Mouse (Mus musculus) heart, embryonic 13.5 days (tissue): ENCODE measurements around the gene 4930556J24Rik. TPM values are rescaled to one million over a fixed set of nuclear protein-coding genes. Genes with fewer than 3 reads are reported as not detected.

Source experiments
- ATAC-seq: fragments of 200-750 bp; cut with Nextera tagmentation; 2 replicates; pipeline ENCODE4 v1.8.0; 2017; ENCODE audit warnings: moderate TSS enrichment; ENCODE audit not compliant: insufficient number of reproducible peaks, low FRiP score, low TSS enrichment; ENCODE audit errors: extremely low read depth
- H3K27ac ChIP-seq: fragments of 300-500 bp; sonication (generic); replicated peaks from 2 replicates; pipeline ENCODE4 v1.5.1; 2015; ENCODE audit warnings: moderate library complexity, mild to moderate bottlenecking, inconsistent platforms
- H3K27me3 ChIP-seq: fragments of 300-500 bp; sonication (generic); replicated peaks from 2 replicates; pipeline ENCODE4 v1.6.1; 2015; ENCODE audit warnings: mild to moderate bottlenecking, inconsistent platforms
- H3K36me3 ChIP-seq: fragments of 300-500 bp; sonication (generic); 2 replicates; pipeline ENCODE4 v1.6.1; 2015; ENCODE audit warnings: mild to moderate bottlenecking, inconsistent platforms
- H3K4me1 ChIP-seq: fragments of 300-500 bp; sonication (generic); 2 replicates; pipeline ENCODE4 v1.6.1; 2015; ENCODE audit warnings: inconsistent platforms
- H3K4me2 ChIP-seq: fragments of 300-500 bp; sonication (generic); 2 replicates; pipeline ENCODE4 v1.6.1; 2015; ENCODE audit warnings: inconsistent platforms, mild to moderate bottlenecking, moderate library complexity
- H3K4me3 ChIP-seq: fragments of 300-500 bp; sonication (generic); 2 replicates; pipeline ENCODE4 v1.5.1; 2015; ENCODE audit warnings: moderate library complexity, mild to moderate bottlenecking, inconsistent platforms
- H3K9ac ChIP-seq: fragments of 300-500 bp; sonication (generic); 2 replicates; pipeline ENCODE4 v1.6.1; 2015; ENCODE audit warnings: inconsistent platforms, mild to moderate bottlenecking, moderate library complexity
- H3K9me3 ChIP-seq: fragments of 300-500 bp; sonication (generic); 2 replicates; pipeline ENCODE4 v1.6.1; 2016; ENCODE audit warnings: inconsistent platforms
- whole genome bisulfite sequencing: fragments of 180-500 bp; shearing (Covaris S2); methylation state at CpG from one replicate; pipeline ENCODE4 v1.1.7; 2015; ENCODE audit warnings: mixed read lengths; 5-methylcytosine and 5-hydroxymethylcytosine counted together
- polyA plus RNA-seq: library from polyadenylated mRNA; unstranded; fragments of >200 nt; fragmentation: Nextera tagmentation; extraction: Ambion mirVana; gene quantifications from 2 replicates; pipeline ENCODE4 v1.2.1, GENCODE M21; 2015

The 4930556J24Rik gene
- polyA plus RNA-seq, 1 experiment from 2014 or later, result not detected

DNA sequence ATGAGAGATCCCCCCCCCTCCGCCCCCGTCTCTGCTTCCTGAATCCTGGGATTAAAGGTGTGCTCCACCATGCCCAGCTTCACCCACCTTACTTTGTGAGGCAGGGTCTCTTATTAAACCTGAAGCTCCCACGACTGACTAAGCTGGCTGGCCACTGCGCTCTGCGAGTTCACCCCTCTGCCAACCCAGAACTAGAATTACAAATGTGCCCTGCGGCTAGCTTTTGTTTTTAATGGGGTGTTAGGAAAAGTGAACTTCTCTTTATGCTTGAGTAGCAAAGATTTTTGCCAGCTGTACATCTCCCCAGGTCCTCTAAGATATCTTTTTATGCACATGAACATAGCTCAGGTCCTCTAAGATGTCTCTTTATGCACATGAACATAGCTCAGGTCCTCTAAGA is 17.3 kb upstream of the 4930556J24Rik start:
- H3K27me3 ChIP-seq, result peaks cover 42% of the 10 kb centered on the region
- H3K9me3 ChIP-seq, result no peaks in the 10 kb centered on the region
- H3K4me2 ChIP-seq, result no peak overlapping the region
- H3K36me3 ChIP-seq, result no peaks in the 10 kb centered on the region
- H3K4me1 ChIP-seq, result peaks cover 13% of the 10 kb centered on the region
- ATAC-seq, result no peak
- no peak overlapping the region for H3K4me3 ChIP-seq
- no peak overlapping the region for H3K27ac ChIP-seq
- 76% methylated on average over 6 of the region's 6 CpGs for WGBS
- no peak overlapping the region for H3K9ac ChIP-seq

DNA sequence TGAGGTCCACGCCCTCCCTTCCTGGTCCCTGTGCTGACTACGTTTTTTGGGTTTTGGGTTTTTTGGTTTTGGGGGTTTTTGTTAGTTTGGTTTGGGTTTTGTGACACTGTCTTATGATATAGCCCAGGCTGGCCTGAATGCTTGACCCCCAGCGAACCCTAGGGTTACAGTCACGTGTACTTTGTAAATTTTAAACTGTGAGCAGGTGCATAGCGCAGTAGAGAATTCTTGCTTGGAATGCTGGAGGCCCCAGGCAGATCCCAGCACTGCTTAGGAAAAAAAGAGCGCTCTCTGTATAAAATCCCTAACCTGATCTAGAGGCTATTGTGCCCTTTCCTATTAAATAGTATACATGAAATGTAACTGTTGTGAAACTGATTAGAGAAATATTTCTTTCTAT is 16.6 kb upstream of the 4930556J24Rik start:
- WGBS, result 72% methylated on average over 6 of the region's 6 CpGs
- no peak for ATAC-seq

DNA sequence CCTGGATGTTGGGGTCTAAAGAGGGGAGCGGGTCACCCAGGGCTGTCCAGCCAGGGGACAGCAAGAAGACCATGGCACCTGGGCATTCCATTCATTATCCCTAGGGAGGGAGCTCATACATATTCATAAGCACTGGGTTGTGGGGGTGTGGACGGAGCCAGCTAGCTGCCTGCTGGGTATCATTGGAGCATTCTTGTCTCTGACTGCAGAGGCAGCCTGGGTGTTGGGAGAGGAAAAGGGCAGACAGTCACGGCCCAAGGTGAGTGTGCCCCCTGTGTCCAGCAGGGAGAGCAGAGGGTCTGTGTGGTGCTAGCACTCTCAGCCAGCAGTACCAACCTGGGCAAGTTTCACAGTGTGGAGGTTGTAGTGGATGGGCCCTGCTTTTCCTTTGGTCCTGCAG is 13.2 kb upstream of the 4930556J24Rik start:
- H3K27ac ChIP-seq, result no peak overlapping the region
- no peaks in the 10 kb centered on the region for H3K36me3 ChIP-seq
- H3K4me1 ChIP-seq, result no peaks in the 10 kb centered on the region
- ATAC-seq, result no peak
- H3K27me3 ChIP-seq, result peaks cover 15% of the 10 kb centered on the region
- no peaks in the 10 kb centered on the region for H3K9me3 ChIP-seq
- H3K4me2 ChIP-seq, result no peak overlapping the region
- H3K9ac ChIP-seq, result no peak overlapping the region
- WGBS, result 47% methylated on average over 3 of the region's 3 CpGs
- H3K4me3 ChIP-seq, result no peak overlapping the region

More for the DNA sequence above, 16.6 kb upstream of the 4930556J24Rik start:
- Histone ChIP-seq H3K27me3 (peaks cover 35% of the 10 kb centered on the region), H3K9me3 (no peaks in the 10 kb centered on the region), H3K4me3 (no peak overlapping the region), H3K4me2 (no peak overlapping the region), H3K27ac (no peak overlapping the region), H3K4me1 (peaks cover 5% of the 10 kb centered on the region), H3K9ac (no peak overlapping the region), H3K36me3 (no peaks in the 10 kb centered on the region)

DNA sequence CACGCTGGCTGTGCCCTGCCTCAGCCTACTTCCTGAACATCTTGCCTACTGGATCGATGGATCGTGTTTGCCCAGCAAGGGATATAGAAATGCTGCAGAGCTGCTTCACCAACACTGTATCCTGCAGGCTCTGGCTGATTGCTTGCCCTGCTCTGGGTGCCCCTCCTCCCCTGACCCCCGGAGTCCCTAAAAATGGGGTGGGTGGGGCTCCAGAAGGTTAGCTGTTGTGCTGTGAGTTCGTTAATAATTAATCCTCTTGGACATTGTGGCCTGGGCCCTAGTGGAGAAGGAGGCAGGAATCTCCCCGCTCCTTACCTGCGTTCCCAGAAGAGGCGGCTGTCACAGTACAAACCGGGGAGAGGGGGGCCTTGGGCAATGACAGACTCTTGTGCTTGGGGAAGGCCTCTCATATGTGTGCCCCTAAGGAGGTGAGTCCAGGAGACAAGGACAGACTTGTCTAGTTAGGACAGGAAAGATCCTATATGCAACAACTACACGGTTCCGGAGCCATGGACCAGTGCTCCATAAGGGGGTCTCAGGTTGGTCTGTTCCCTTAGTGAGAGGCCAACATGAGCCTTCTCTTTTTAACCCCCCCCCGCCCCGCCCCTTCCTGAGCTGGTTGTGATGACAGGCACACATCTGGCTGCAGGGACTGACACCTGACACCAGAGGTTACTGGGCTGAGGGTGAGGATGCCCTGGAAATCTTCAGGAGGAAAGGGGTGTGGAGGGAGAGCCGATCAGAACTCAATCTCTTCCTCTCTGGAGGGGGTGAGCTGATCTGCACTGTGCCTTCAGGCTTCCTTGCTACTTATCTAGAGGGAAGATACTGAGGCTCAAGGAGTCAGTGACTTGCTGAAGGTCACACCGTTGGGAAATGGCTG is 7.5 kb upstream of the 4930556J24Rik start:
- H3K36me3 ChIP-seq, result peaks cover 23% of the 10 kb centered on the region
- peaks cover 27% of the 10 kb centered on the region for H3K4me1 ChIP-seq
- H3K9me3 ChIP-seq, result no peaks in the 10 kb centered on the region
- peak overlapping the region; percentile 81 for H3K4me2 ChIP-seq
- H3K9ac ChIP-seq, result peak overlapping the region; percentile 75
- WGBS, result 7% methylated on average over 15 of the region's 15 CpGs
- peak overlapping the region; percentile 54 for H3K4me3 ChIP-seq
- H3K27me3 ChIP-seq, result peaks cover 25% of the 10 kb centered on the region
- ATAC-seq, result no peak; the same call in 1 of the 2 replicates
- no peak overlapping the region for H3K27ac ChIP-seq

DNA sequence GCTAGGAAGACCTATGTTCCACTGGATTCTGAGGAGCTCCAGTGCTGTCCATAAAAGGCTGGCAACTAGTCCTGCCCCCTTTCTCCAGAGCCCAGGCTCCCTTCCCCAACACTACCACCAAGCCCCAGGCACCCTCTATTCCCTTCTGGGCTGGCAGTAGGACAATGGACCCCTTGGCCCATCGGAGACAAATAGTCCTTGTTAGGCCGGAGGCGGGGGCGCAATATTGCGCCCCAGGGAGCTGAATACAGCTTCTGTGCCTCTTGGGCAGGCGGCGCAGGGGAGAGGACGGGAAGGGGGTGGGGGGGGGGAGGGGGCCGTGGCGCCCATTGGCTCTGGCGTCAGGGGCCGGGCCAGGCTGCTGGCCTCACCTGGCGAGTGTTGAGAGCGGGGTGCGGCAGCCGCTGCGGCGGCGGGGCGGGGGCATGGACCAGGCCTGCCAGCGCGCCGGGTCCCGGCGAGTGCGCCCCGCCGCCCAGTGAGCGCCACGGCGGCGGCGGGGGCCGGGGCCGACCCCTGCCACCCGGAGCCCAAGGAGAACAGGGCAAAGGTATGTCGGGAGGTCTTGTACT is 6.8 kb upstream of the 4930556J24Rik start, which contains the start of gene Gal3st1:
Gene Gal3st1, plus strand, starts transcription at position 346 of the 572 bp plus-strand sequence.
- peaks cover 25% of the 10 kb centered on the region for H3K27me3 ChIP-seq
- H3K36me3 ChIP-seq, result peaks cover 30% of the 10 kb centered on the region
- peak within 1 kb of the TSS; percentile 75 for H3K9ac ChIP-seq
- no peak for ATAC-seq
- H3K4me2 ChIP-seq, result peak within 1 kb of the TSS; percentile 81
- H3K4me1 ChIP-seq, result peaks cover 27% of the 10 kb centered on the region
- H3K27ac ChIP-seq, result no peak within 1 kb of the TSS
- peak within 1 kb of the TSS; percentile 54 for H3K4me3 ChIP-seq
- WGBS, result 2% methylated on average over 27 of the region's 37 CpGs
- H3K9me3 ChIP-seq, result no peaks in the 10 kb centered on the region

DNA sequence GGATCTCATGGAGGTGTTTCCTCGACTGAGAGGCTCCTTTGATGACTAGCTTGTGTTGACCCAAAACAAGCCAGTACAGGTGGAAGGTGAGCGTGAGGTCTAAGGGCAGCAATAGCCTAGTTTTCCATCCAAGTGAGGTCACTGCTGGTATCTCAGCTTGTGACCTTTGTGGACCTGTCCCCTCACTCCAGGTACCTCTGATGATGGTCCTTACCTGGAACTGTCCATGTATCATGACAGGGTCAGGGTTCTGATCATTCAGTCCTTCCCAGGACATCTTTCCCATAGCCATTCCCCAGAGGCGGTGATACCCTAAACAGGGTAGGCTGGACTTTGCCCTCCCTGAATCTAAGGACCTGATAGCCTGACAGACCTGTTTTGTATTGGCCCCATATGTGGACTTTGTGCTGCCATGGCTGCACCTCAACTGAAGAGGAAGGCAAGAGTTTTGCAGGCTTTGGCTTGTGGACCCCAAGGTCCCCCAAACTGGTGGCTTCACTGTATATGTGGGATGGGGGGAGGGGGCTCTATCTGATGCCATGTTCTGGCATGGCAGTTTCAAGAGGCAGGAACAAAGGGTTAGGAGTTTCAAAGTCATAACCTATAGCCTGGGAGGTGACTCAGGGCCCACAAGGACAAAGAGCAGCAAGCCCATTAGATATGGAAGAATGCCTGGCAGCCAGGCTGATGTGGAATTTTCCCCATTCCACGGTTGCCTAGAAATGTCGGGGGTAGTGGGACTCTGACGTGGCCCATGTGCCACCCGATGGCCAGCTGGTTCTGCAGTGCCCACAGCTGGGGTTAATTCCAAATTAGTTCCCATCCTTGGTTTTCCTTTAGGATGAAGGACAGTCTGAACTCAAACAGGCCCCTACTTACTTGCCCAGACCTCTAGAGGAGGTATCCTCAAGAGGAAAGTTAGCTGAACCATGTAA is 6.0 kb upstream of the 4930556J24Rik start:
- Histone ChIP-seq H3K4me3 (no peak overlapping the region), H3K27ac (no peak overlapping the region), H3K4me2 (peak overlapping the region; percentile 81), H3K9me3 (no peaks in the 10 kb centered on the region), H3K9ac (no peak overlapping the region), H3K36me3 (peaks cover 39% of the 10 kb centered on the region), H3K4me1 (peaks cover 27% of the 10 kb centered on the region), H3K27me3 (peaks cover 25% of the 10 kb centered on the region)
- WGBS, result 67% methylated on average over 7 of the region's 7 CpGs
- no peak for ATAC-seq

DNA sequence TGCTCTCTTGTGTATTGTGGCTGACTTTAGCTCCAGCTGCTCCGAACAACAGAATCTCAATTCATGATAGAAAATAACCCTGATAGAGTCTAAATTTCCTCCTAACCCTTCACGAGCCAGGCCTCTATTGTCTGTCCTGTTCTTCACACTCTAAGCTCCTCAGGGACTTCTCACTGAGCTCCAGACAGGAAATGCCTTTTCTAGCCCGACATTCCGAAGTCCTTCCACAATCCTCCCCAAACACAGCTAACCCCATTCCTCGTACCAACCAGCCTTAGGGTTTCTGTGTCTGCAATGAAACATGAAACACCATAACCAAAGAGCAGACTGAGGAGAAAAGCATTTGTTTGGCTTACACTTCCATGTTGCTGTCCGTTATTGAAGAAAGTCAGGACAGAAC is 5.0 kb upstream of the 4930556J24Rik start:
- peak overlapping the region; percentile 32; the same call in 1 of the 2 replicates for H3K27ac ChIP-seq
- no peak for ATAC-seq

DNA sequence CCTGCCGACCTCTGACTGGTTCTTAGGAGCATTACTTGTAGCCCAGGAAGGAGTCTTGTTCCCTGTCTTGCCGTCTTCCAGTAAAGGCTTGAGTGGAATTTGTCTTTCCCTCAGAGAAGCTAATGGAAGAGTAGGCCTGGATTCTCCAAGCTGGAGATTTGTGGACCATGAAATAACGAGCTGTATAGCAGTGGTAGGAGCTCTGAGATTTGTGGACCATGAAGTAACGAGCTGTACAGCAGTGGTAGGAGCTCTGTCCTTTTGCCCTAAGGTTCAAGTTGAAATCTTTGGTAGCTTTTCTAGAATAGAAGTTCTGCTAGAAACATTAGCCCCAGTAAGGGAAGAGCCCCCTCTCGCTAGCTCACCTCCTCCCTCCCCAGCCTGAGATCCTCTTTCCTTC is 1.8 kb upstream of the 4930556J24Rik start:
- H3K4me1 ChIP-seq, result peaks cover 16% of the 10 kb centered on the region
- H3K36me3 ChIP-seq, result peaks cover 80% of the 10 kb centered on the region
- H3K27me3 ChIP-seq, result peaks cover 7% of the 10 kb centered on the region

More for the DNA sequence above, 5.0 kb upstream of the 4930556J24Rik start:
- H3K36me3 ChIP-seq, result peaks cover 49% of the 10 kb centered on the region
- no peak overlapping the region for H3K4me2 ChIP-seq
- peaks cover 27% of the 10 kb centered on the region for H3K4me1 ChIP-seq
- H3K9me3 ChIP-seq, result no peaks in the 10 kb centered on the region
- H3K27me3 ChIP-seq, result peaks cover 25% of the 10 kb centered on the region
- no peak overlapping the region for H3K4me3 ChIP-seq
- no peak overlapping the region for H3K9ac ChIP-seq
- WGBS, result 54% methylated on average over 6 of the region's 6 CpGs

DNA sequence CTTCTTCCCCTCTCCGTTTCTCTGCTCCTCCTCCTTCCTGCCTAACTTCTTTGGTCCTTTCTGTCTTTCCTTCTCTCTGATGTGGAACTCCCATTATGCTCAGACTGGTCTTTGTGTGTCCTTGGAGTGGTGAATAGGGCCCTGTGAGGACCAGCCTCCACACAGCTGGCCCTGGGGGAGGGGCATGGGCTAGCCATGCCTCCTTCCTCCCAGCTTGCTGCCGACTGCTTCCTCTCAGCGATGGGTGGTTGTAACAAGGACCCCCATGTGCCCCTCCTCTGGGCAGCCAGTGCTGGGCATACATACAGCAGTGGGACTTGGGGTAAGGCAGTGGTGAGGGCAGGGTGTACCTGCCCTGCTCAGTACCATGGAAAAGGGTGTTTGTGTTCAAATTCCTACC is 2.3 kb downstream of the 4930556J24Rik start:
- Histone ChIP-seq H3K4me2 (no peak overlapping the region), H3K4me3 (no peak overlapping the region), H3K9ac (no peak overlapping the region), H3K27ac (no peak overlapping the region), H3K9me3 (no peaks in the 10 kb centered on the region), H3K27me3 (no peaks in the 10 kb centered on the region), H3K36me3 (peaks cover 100% of the 10 kb centered on the region), H3K4me1 (no peaks in the 10 kb centered on the region)
- ATAC-seq, result no peak
- 79% methylated on average over 3 of the region's 3 CpGs for WGBS

More for the DNA sequence above, 1.8 kb upstream of the 4930556J24Rik start:
- Histone ChIP-seq H3K4me3 (no peak overlapping the region), H3K4me2 (no peak overlapping the region), H3K9me3 (no peaks in the 10 kb centered on the region), H3K27ac (no peak overlapping the region), H3K9ac (no peak overlapping the region)
- no peak for ATAC-seq
- WGBS, result 89% methylated on average over 5 of the region's 5 CpGs

DNA sequence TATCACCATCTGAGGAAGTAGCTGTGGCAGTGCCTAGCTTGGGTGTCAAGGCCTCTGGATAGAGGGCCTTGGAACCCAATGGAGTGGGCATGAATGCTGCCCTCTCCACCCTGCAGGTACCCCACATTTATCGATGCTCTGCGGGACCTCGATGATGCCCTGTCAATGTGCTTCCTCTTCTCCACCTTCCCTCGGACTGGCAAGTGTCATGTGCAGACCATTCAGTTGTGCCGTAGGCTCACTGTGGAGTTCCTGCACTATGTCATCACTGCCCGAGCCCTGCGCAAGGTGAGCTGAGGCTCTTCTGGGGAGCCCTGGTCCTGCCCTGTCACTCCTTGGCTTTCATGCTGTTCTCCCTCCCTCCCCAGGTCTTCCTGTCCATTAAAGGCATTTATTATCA is 3.5 kb downstream of the 4930556J24Rik start:
- Histone ChIP-seq H3K9ac (no peak overlapping the region), H3K4me1 (no peaks in the 10 kb centered on the region), H3K27ac (no peak overlapping the region), H3K27me3 (no peaks in the 10 kb centered on the region), H3K4me3 (no peak overlapping the region), H3K9me3 (no peaks in the 10 kb centered on the region), H3K4me2 (no peak overlapping the region), H3K36me3 (peaks cover 99% of the 10 kb centered on the region)
- WGBS, result 89% methylated on average over 7 of the region's 7 CpGs
- no peak for ATAC-seq

DNA sequence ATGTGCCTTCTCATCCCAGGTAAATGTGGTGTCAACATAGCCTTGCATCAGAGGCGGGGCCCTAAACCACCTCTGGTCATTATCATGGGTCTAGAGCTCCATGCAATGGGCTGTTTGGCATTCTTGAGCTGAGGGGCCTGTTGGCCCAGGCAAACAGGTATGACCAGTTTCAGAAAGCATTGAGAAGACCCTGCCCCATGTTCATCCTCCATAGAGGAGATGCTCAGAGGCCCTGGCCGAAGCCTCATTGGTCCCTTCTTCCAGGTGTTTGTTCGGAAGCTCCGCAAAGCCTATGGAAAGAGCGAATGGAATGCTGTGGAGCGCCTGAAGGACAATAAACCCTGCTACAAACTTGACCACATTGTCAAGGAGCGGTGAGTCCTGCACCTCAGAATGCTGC is 6.2 kb downstream of the 4930556J24Rik start:
- peaks cover 9% of the 10 kb centered on the region for H3K4me1 ChIP-seq
- no peaks in the 10 kb centered on the region for H3K27me3 ChIP-seq
- 91% methylated on average over 7 of the region's 7 CpGs for WGBS
- H3K9ac ChIP-seq, result no peak overlapping the region
- no peak overlapping the region for H3K4me3 ChIP-seq
- H3K36me3 ChIP-seq, result peaks cover 89% of the 10 kb centered on the region
- H3K9me3 ChIP-seq, result no peaks in the 10 kb centered on the region
- no peak for ATAC-seq
- H3K27ac ChIP-seq, result no peak overlapping the region
- no peak overlapping the region for H3K4me2 ChIP-seq
